8 mouse cellular contexts compared by ENCODE assay signal in the genomic region with DNA sequence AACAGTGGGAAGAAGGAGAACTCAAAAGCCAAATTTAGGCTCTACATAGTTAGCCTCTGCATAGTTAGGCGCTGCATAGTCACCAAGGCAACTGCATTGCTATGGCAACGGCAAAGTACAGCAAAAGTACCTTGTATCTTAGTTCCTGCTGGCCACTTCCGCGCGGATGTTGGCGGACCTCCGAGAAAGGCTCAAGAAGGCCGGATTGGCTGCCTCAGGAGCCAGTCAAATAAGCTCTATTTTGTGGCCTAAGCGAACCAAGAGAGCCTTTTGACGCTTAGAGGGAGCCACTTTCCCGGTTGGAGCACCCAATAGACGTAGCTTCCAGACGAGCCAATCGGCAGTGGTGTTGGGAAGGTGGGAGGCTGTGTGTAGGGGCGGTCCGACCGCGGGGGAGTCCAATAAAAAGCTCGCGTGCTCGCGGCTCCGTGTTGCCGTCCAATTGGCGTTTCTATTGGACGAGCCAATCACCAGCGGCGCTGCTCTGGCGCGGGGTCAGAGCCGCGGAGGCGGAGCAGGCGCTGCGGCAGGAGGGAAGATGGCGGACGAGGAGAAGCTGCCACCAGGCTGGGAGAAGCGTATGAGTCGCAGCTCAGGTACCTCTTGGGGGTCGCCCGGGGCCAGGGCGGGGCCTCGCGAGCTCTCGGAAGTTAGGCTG. TPM values are rescaled to one million over a fixed set of nuclear protein-coding genes. Genes with fewer than 3 reads are reported as not detected.
A peak's percentile ranks its signal among the peaks of the same experiment; 100 is the strongest.
DNase-seq lines count a peak whose midpoint lies in the region; ATAC-seq and TF ChIP-seq lines count a peak whose summit lies in the region.

A gene (plus strand): TSS at position 494 of the 658 bp plus-strand sequence.

- peak within 1 kb of the TSS; percentile 92 for H3K9ac ChIP-seq in kidney, embryonic 14.5 days (ENCODE audit: low read depth, low read length)
- peak within 1 kb of the TSS; percentile 88 for H3K9ac ChIP-seq in limb, embryonic 15.5 days

- H3K9me3 ChIP-seq in kidney, embryonic 14.5 days (ENCODE audit: control insufficient read depth, low read length) = no peaks in the 10 kb centered on the region
- no peaks in the 10 kb centered on the region for H3K9me3 ChIP-seq in limb, embryonic 15.5 days

- H3K36me3 ChIP-seq in kidney, embryonic 14.5 days (ENCODE audit: control insufficient read depth, insufficient read depth, low read length) = peaks cover 50% of the 10 kb centered on the region
- H3K36me3 ChIP-seq in limb, embryonic 15.5 days = peaks cover 53% of the 10 kb centered on the region

- no peaks in the 10 kb centered on the region for H3K27me3 ChIP-seq in kidney, embryonic 14.5 days (ENCODE audit: control insufficient read depth, insufficient read depth, low read length)
- H3K27me3 ChIP-seq in limb, embryonic 15.5 days = no peaks in the 10 kb centered on the region

- H3K27ac ChIP-seq in bone marrow macrophage, adult 2 months (ENCODE audit: insufficient read depth, low read depth, low read length) = peak within 1 kb of the TSS; percentile 4; the same call in 1 of the 2 replicates
- H3K27ac ChIP-seq in embryonic fibroblast, embryonic 13.5 days (ENCODE audit: insufficient read depth, low read length) = no peak within 1 kb of the TSS
- H3K27ac ChIP-seq in kidney, embryonic 14.5 days (ENCODE audit: low read depth, low read length) = no peak within 1 kb of the TSS
- peak within 1 kb of the TSS; percentile 54 for H3K27ac ChIP-seq in limb, embryonic 15.5 days

- peaks cover 10% of the 10 kb centered on the region; the same call in 1 of the 2 replicates for H3K4me1 ChIP-seq in bone marrow macrophage, adult 2 months (ENCODE audit: control insufficient read depth, insufficient read depth, low read length)
- peaks cover 6% of the 10 kb centered on the region; the same call in 1 of the 2 replicates for H3K4me1 ChIP-seq in embryonic fibroblast, embryonic 13.5 days (ENCODE audit: control insufficient read depth, insufficient read depth, low read length)
- H3K4me1 ChIP-seq in kidney, embryonic 14.5 days (ENCODE audit: control insufficient read depth, insufficient read depth, low read length) = peaks cover 18% of the 10 kb centered on the region
- peaks cover 29% of the 10 kb centered on the region for H3K4me1 ChIP-seq in limb, embryonic 15.5 days

- H3K4me3 ChIP-seq in bone marrow macrophage, adult 2 months (ENCODE audit: insufficient read depth, low read length) = peak within 1 kb of the TSS; percentile 99
- H3K4me3 ChIP-seq in embryonic fibroblast, embryonic 13.5 days (ENCODE audit: insufficient read depth, low read length) = peak within 1 kb of the TSS; percentile 89
- peak within 1 kb of the TSS; percentile 75 for H3K4me3 ChIP-seq in kidney, embryonic 14.5 days (ENCODE audit: low read length)
- peak within 1 kb of the TSS; percentile 97 for H3K4me3 ChIP-seq in limb, embryonic 15.5 days

- H3K4me2 ChIP-seq in kidney, embryonic 14.5 days (replicated peaks; ENCODE audit: low read depth, low read length) = peak within 1 kb of the TSS; percentile 53
- peak within 1 kb of the TSS; percentile 70 for H3K4me2 ChIP-seq in limb, embryonic 15.5 days

- no peak for TF ChIP-seq CTCF in bone marrow macrophage, adult 2 months (IDR thresholded peaks at IDR 0.05; ENCODE audit: low read depth, low read length)
- TF ChIP-seq CTCF in embryonic fibroblast, embryonic 13.5 days (IDR thresholded peaks at IDR 0.05; ENCODE audit: borderline replicate concordance, insufficient read depth, low read length) = no peak

- DNase-seq in A20 (ENCODE audit: low read depth, low spot score) = peak; percentile 99
- DNase-seq in heart, adult 9 months (ENCODE audit: low spot score in 2 of 2) = peak; percentile 99 to 100
- peak; percentile 95 to 98 for DNase-seq in monocyte, adult 2 months (ENCODE audit: low read depth in 1 of 2, low spot score in 2 of 2)
- peak; percentile 99 for DNase-seq in spleen, postnatal 36 days (ENCODE audit: low spot score in 2 of 2)

- under 1% methylated on average over 45 of the region's 45 CpGs for WGBS in kidney, embryonic 14.5 days
- WGBS in limb, embryonic 15.5 days = under 1% methylated on average over 45 of the region's 45 CpGs

- peak; percentile 99 for ATAC-seq in kidney, embryonic 14.5 days (ENCODE audit: low FRiP score, low TSS enrichment)
- ATAC-seq in limb, embryonic 15.5 days (ENCODE audit: insufficient number of reproducible peaks, low FRiP score, low TSS enrichment, low read depth) = peak; percentile 100

- TF ChIP-seq POLR2A in bone marrow macrophage, adult 2 months (IDR thresholded peaks at IDR 0.05; ENCODE audit: borderline replicate concordance, low read depth, low read length) = no peak
- TF ChIP-seq POLR2A in embryonic fibroblast, embryonic 13.5 days (IDR thresholded peaks at IDR 0.05; ENCODE audit: low read depth, low read length) = peak; percentile 88

RNA-seq across cellular contexts. Expression of the gene that starts here (rescaled TPM):
- polyA plus RNA-seq in bone marrow macrophage, adult 2 months (2012; ENCODE audit: insufficient read depth, insufficient read length, missing spikeins) = 11.4 and 11.5 TPM in 2 replicates
- 18.6 and 20.3 TPM in 2 replicates for polyA plus RNA-seq in embryonic fibroblast, embryonic 13.5 days (2011; ENCODE audit: insufficient read length, low read depth, missing spikeins)
- polyA plus RNA-seq in kidney, embryonic 14.5 days (2014; fragmentation: Nextera tagmentation; extraction: Ambion mirVana) = 57.9 and 70.0 TPM in 2 replicates
- 43.7 and 46.7 TPM in 2 replicates for polyA plus RNA-seq in limb, embryonic 15.5 days (2015; fragmentation: Nextera tagmentation; extraction: Ambion mirVana)

Comparison
In these comparisons a context has a peak if more than half of its experiments do, and no peak if none do; other contexts are left out.
1. H3K27ac ChIP-seq: peak in bone marrow macrophage, adult 2 months (single experiment) and limb, embryonic 15.5 days (single experiment); none in embryonic fibroblast, embryonic 13.5 days (single experiment) and kidney, embryonic 14.5 days (single experiment).
2. Peak in every context shown above with its lines, with median percentiles within 50 percentile points of each other: DNase-seq and H3K4me3 ChIP-seq.